Mouse (Mus musculus) E14TG2a.4 (cell line): ENCODE results near the gene Fuca2.

Experiments used
- H3K27me3 ChIP-seq: 2 replicates; pipeline ENCODE4 v1.6.1; 2014; ENCODE audit warnings: low read length, control low read depth; ENCODE audit not compliant: insufficient read depth
- H3K36me3 ChIP-seq: 2 replicates; pipeline ENCODE4 v1.6.1; 2014; ENCODE audit warnings: low read length, control low read depth; ENCODE audit not compliant: insufficient read depth
- H3K4me1 ChIP-seq: replicated peaks from 2 replicates; pipeline ENCODE4 v1.6.1; 2014; ENCODE audit warnings: low read depth, low read length, control low read depth
- H3K4me3 ChIP-seq: replicated peaks from 2 replicates; pipeline ENCODE4 v1.5.1; 2014; ENCODE audit warnings: mild to moderate bottlenecking, low read length
- H3K9me3 ChIP-seq: 2 replicates; pipeline ENCODE4 v1.6.1; 2014; ENCODE audit warnings: low read length, control low read depth
- CTCF ChIP-seq: conservative IDR thresholded peaks from 2 replicates; pipeline ENCODE4 v1.5.1; 2014; ENCODE audit warnings: low read length
- NANOG ChIP-seq: IDR thresholded peaks from 2 replicates; pipeline ENCODE4 v1.6.1; 2014; ENCODE audit warnings: borderline replicate concordance, low read length, mixed read lengths
- POU5F1 ChIP-seq: IDR thresholded peaks from 2 replicates; pipeline ENCODE4 v1.6.1; 2014; ENCODE audit warnings: low read length, borderline replicate concordance

Fuca2 gene

DNA sequence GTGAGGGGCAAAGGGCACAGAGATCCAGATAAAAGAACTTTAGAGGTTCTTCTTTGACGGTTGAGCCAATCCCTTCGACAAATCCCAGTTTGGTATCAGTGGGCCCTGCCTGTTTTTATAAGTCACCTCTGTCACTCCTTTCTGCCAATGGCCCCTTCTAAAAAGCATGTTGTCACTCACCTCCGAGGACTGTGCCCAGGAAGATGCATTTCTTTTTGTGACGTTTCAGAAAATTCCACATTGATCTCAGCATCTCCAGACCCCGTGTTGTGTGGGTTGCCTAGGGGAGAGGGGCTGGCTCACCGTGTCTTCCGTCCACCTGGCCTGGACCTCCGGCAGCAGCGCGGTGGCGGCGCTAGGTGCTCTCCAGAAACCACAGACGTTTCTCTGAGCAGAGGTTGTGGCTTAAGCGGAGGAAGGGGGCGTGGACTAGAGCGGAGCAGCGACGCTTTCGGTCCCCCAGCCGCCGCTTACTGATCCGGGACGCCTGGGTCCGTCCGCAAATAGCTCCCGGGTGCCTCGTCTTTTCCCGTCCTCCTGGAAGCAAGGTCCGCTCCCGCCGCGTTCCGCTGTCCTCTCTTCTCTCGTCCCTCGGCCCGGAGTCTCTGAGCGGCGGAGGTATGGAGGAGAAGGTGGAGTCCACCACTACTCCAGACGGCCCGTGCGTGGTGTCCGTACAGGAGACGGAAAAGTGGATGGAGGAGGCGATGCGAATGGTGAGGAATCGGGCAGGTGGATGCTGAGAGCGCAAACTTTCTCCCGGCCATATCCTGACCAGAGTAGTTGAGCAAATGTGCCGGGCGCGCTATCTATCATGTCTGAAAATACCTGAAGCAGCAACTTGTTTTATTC is 53.5 kb downstream of the Fuca2 start, which contains the start of the genes Adat2 and Pex3:
TSS of gene Adat2 (plus strand) at position 249 of the 852 bp plus-strand sequence.
TSS of gene Pex3 (minus strand) at position 497 of the 852 bp plus-strand sequence.
- no peak for TF ChIP-seq CTCF
- no peaks in the 10 kb centered on the region for H3K9me3 ChIP-seq

GRCm38 (mm10) chr10:13553498-13553985 is 54.2 kb downstream of the Fuca2 start:
- Histone ChIP-seq H3K36me3 (peaks cover 26% of the 10 kb centered on the region), H3K27me3 (no peaks in the 10 kb centered on the region), H3K4me3 (peak overlapping the region; percentile 88), H3K9me3 (no peaks in the 10 kb centered on the region), H3K4me1 (peaks cover 16% of the 10 kb centered on the region)
- no peak for TF ChIP-seq NANOG
- TF ChIP-seq CTCF, result no peak

More for the DNA sequence above, 53.5 kb downstream of the Fuca2 start, which contains the start of the genes Adat2 and Pex3:
- Histone ChIP-seq H3K4me3 (peak within 1 kb of the TSS; percentile 88), H3K36me3 (peaks cover 19% of the 10 kb centered on the region), H3K27me3 (no peaks in the 10 kb centered on the region), H3K4me1 (peaks cover 16% of the 10 kb centered on the region)

- Histone ChIP-seq H3K36me3 (peaks cover 34% of the 10 kb centered on the region), H3K27me3 (no peaks in the 10 kb centered on the region), H3K9me3 (no peaks in the 10 kb centered on the region), H3K4me3 (no peak overlapping the region), H3K4me1 (peaks cover 16% of the 10 kb centered on the region)
- TF ChIP-seq NANOG, result no peak
- TF ChIP-seq CTCF, result no peak
- TF ChIP-seq POU5F1, result no peak
These were observed 55.0 kb downstream of the Fuca2 start for GRCm38 (mm10) chr10:13554316-13554715.

DNA sequence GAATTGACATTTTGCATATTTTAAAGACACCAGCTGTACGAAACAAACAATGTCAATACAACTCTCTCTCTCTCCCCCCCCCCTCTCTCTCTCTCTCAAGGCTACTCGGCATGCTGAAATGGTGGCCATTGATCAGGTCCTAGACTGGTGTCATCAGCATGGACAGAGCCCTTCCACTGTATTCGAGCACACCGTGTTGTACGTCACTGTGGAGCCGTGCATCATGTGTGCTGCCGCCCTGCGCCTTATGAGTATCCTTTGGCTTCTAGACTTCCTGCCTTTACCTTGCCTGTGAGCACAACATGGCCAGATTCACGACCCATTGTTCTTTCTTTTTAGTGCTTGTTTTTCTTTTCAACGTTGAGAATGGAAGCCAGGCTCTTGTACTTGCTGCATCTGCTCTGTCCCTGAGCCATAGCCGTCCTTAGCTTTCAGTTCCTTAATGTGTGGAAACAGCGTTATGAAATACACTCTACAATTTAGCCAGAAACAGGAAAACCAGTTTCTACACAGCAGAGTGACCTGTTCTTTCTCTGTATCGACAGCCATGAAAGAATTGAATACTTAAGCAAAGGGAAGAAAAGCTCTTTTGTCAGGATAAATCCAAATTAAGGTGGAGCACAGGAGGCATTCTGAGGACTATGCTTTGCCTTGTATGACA is 60.8 kb downstream of the Fuca2 start:
- H3K36me3 ChIP-seq, result peaks cover 66% of the 10 kb centered on the region
- no peaks in the 10 kb centered on the region for H3K4me1 ChIP-seq
- H3K27me3 ChIP-seq, result no peaks in the 10 kb centered on the region
- H3K4me3 ChIP-seq, result no peak overlapping the region
- TF ChIP-seq CTCF (no peak), NANOG (no peak), POU5F1 (no peak)
- peaks cover 51% of the 10 kb centered on the region for H3K9me3 ChIP-seq

- Histone ChIP-seq H3K9me3 (peaks cover 51% of the 10 kb centered on the region), H3K4me1 (peaks cover 5% of the 10 kb centered on the region), H3K27me3 (no peaks in the 10 kb centered on the region), H3K36me3 (peaks cover 38% of the 10 kb centered on the region), H3K4me3 (no peak overlapping the region)
- TF ChIP-seq POU5F1, result no peak
- peak; percentile 60 for TF ChIP-seq CTCF
These were observed 65.2 kb downstream of the Fuca2 start for GRCm38 (mm10) chr10:13564364-13565079.

GRCm38 (mm10) chr10:13565080-13565448 is 65.7 kb downstream of the Fuca2 start:
- TF ChIP-seq POU5F1, result no peak
- TF ChIP-seq NANOG, result no peak
- TF ChIP-seq CTCF, result no peak
- peaks cover 5% of the 10 kb centered on the region for H3K4me1 ChIP-seq
- H3K27me3 ChIP-seq, result no peaks in the 10 kb centered on the region
- H3K36me3 ChIP-seq, result peaks cover 34% of the 10 kb centered on the region
- no peak overlapping the region for H3K4me3 ChIP-seq
- H3K9me3 ChIP-seq, result peaks cover 50% of the 10 kb centered on the region

GRCm38 (mm10) chr10:13566393-13566792 is 67.1 kb downstream of the Fuca2 start:
- Histone ChIP-seq H3K9me3 (peaks cover 37% of the 10 kb centered on the region), H3K4me1 (peaks cover 5% of the 10 kb centered on the region), H3K4me3 (no peak overlapping the region), H3K36me3 (peaks cover 20% of the 10 kb centered on the region), H3K27me3 (no peaks in the 10 kb centered on the region)
- TF ChIP-seq POU5F1 (no peak), CTCF (no peak), NANOG (no peak)
